Mouse (Mus musculus): ENCODE results near the gene Rps6ka3.

The Rps6ka3 gene

GRCm38 (mm10) chrX:159321342-159321741 lies 111.2 kb downstream of the Rps6ka3 start:
- DNase-seq: peak; percentile 67 to 82

GRCm38 (mm10) chrX:159364506-159364905 lies 154.4 kb downstream of the Rps6ka3 start:
- no peak for DNase-seq

- peak; percentile 79 to 92 for DNase-seq
Measured at GRCm38 (mm10) chrX:159371831-159372752, 162.0 kb downstream of the Rps6ka3 start, which contains the start of gene Eif1ax. Eif1ax (plus strand) TSS chrX:159372178.

GRCm38 (mm10) chrX:159372753-159373144 lies 162.6 kb downstream of the Rps6ka3 start:
- no peak for DNase-seq

- DNase-seq: no peak
Measured at GRCm38 (mm10) chrX:159387105-159387504, 177.0 kb downstream of the Rps6ka3 start.

- DNase-seq: no peak
Measured at GRCm38 (mm10) chrX:159388953-159389352, 178.8 kb downstream of the Rps6ka3 start.

- DNase-seq: no peak
Measured at GRCm38 (mm10) chrX:159390347-159390962, 180.3 kb downstream of the Rps6ka3 start.

- DNase-seq: no peak
Measured at GRCm38 (mm10) chrX:159391239-159391638, 181.1 kb downstream of the Rps6ka3 start.

GRCm38 (mm10) chrX:159409253-159409652 lies 199.1 kb downstream of the Rps6ka3 start:
- peak in 1 of 2 experiments; percentile 53 for DNase-seq

- no peak for DNase-seq
Measured at GRCm38 (mm10) chrX:159414130-159414828, 204.2 kb downstream of the Rps6ka3 start, which contains the start of gene Map7d2. Map7d2 (plus strand) TSS chrX:159414572.

GRCm38 (mm10) chrX:159414829-159415673 lies 204.9 kb downstream of the Rps6ka3 start:
- DNase-seq: no peak
